Mouse (Mus musculus) midbrain, embryonic 15.5 days (tissue): ENCODE measurements around the gene Cyp39a1. TPM values are rescaled to one million over a fixed set of nuclear protein-coding genes. Genes with fewer than 3 reads are reported as not detected.

Experiments
- ATAC-seq: fragments of 200-750 bp; cut with Nextera tagmentation; replicated peaks from 2 replicates; pipeline ENCODE4 v1.8.0; 2017; ENCODE audit warnings: moderate TSS enrichment
- H3K27ac ChIP-seq: fragments of 300-500 bp; sonication (generic); 2 replicates; pipeline ENCODE4 v1.5.1; 2015; ENCODE audit warnings: mild to moderate bottlenecking, inconsistent platforms
- H3K27me3 ChIP-seq: fragments of 300-500 bp; sonication (generic); replicated peaks from 2 replicates; pipeline ENCODE4 v1.6.1; 2015; ENCODE audit warnings: inconsistent platforms
- H3K36me3 ChIP-seq: fragments of 300-500 bp; sonication (generic); replicated peaks from 2 replicates; pipeline ENCODE4 v1.6.1; 2015; ENCODE audit warnings: inconsistent platforms
- H3K4me1 ChIP-seq: fragments of 300-500 bp; sonication (generic); 2 replicates; pipeline ENCODE4 v1.6.1; 2015; ENCODE audit warnings: inconsistent platforms
- H3K4me2 ChIP-seq: fragments of 300-500 bp; sonication (generic); 2 replicates; pipeline ENCODE4 v1.6.1; 2015; ENCODE audit warnings: inconsistent platforms, mild to moderate bottlenecking, moderate library complexity
- H3K4me3 ChIP-seq: fragments of 300-500 bp; sonication (generic); 2 replicates; pipeline ENCODE4 v1.5.1; 2015; ENCODE audit warnings: mild to moderate bottlenecking, inconsistent platforms
- H3K9ac ChIP-seq: fragments of 300-500 bp; sonication (generic); 2 replicates; pipeline ENCODE4 v1.6.1; 2015; ENCODE audit warnings: mild to moderate bottlenecking, inconsistent platforms
- H3K9me3 ChIP-seq: fragments of 300-500 bp; sonication (generic); 2 replicates; pipeline ENCODE4 v1.6.1; 2016; ENCODE audit warnings: inconsistent platforms
- WGBS: fragments of 180-500 bp; shearing (Covaris S2); methylation state at CpG from one replicate; pipeline ENCODE4 v1.1.7; 2015; ENCODE audit warnings: mixed read lengths; 5-methylcytosine and 5-hydroxymethylcytosine counted together
- polyA plus RNA-seq: library from polyadenylated mRNA; unstranded; fragments of >200 nt; fragmentation: Nextera tagmentation; extraction: Ambion mirVana; gene quantifications from 2 replicates; pipeline ENCODE4 v1.2.1, GENCODE M21; 2015

Cyp39a1 gene
- polyA plus RNA-seq, 1 experiment from 2014 or later: 8.7 TPM

DNA sequence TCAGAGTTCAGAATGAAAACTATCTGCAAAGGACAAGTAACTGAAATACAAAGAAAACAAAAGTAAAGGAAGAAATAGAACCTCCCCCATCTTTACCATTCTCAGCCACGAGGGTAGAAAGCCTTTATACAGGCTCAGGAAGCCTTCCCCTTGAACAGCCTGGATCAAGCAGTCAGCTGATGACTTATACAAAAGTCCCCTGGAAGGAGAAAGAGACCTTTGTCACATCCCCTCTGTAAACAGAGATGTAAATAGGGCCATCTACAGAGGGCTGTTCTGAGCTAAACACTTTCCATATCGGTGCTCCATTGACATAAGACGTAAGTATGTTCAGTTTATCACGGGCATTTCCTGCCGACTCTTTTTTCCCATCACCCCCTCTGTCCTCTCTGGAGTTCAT, 20.3 kb upstream of the Cyp39a1 start:
- peaks cover 40% of the 10 kb centered on the region for H3K36me3 ChIP-seq
- H3K4me2 ChIP-seq: no peak overlapping the region
- H3K4me3 ChIP-seq: no peak overlapping the region
- no peaks in the 10 kb centered on the region for H3K27me3 ChIP-seq
- no peaks in the 10 kb centered on the region for H3K4me1 ChIP-seq
- no peak overlapping the region for H3K9ac ChIP-seq
- no peak overlapping the region for H3K27ac ChIP-seq
- no peak; the same call in 1 of the 2 replicates for ATAC-seq
- H3K9me3 ChIP-seq: no peaks in the 10 kb centered on the region
- 43% methylated on average over 5 of the region's 5 CpGs for WGBS

DNA sequence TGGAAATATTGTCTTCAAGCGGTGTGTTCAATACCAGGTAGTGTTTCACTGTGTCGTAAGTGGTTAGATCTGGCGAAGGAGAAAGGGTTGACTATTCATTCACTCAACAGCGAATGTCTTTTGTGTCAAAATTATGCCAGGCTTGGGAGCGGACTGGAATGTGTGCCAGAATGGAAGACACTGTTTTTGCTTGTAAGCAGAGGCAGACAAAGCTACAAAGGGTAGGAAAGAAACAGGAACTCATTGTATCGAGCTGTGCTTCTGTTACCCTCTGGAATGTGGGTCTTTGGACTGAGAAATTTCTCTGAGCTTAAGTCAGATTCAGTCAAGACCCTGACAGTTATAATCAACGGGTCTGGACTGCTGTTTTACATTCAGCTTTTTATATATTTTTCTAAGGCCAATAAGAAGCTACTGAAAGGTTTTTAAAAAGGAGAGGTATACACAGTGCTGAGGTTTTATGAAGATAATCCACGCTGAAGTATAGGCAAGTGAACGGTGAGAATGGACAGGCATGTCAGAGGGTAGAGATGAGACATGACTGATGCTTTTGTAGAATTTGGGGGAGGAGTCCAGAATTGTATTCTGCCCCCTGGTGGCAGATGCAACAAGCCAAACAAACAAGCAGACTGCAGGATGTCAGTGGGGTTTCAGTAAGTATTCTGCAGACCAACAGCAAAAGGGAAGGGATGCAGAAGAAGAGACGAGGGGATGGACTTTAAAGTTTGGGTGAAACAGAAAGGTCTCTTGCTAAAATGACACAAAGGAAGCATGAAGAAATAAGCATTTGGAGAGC, 17.4 kb upstream of the Cyp39a1 start:
- WGBS: 74% methylated on average over 10 of the region's 10 CpGs
- no peak overlapping the region for H3K9ac ChIP-seq
- H3K4me2 ChIP-seq: no peak overlapping the region
- no peak overlapping the region for H3K27ac ChIP-seq
- H3K36me3 ChIP-seq: peaks cover 37% of the 10 kb centered on the region
- no peaks in the 10 kb centered on the region for H3K4me1 ChIP-seq
- no peaks in the 10 kb centered on the region for H3K27me3 ChIP-seq
- ATAC-seq: no peak
- H3K9me3 ChIP-seq: no peaks in the 10 kb centered on the region
- no peak overlapping the region for H3K4me3 ChIP-seq

DNA sequence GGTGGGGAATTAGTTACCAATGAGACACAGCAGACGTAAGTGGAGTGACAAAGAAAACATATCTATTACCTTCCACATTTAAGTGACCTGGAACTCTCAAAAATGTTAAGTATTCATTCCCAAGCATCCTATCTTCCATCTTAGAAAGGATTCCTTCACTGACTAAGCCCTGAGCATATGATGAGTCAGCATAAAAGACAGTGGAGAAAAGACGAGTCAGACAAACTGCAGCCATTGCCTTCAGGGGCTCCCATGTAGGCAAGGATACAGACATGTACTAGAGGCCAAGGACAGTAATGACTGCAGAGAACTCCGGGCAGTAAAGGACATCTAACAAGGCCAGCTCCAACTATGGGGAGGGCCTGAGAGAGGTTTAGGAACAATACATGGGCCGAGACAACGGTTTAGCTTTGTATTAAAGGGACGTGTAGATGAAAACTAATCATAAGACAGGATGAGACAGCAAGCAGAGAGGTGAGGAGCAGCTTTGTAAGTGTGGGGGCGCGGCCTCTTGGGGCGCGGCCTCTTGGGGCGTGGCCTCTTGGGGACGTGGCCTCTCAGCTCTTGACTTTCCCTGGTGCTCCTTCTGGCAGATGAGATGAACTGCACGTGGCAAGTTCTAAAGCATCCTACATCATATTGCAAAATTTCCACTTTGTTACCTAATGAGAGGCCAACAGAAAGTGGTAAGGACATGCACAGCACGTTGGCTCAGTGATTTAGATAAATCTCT, 15.7 kb upstream of the Cyp39a1 start:
- ATAC-seq: no peak
- Histone ChIP-seq H3K27ac (no peak overlapping the region), H3K9ac (no peak overlapping the region), H3K9me3 (no peaks in the 10 kb centered on the region), H3K27me3 (no peaks in the 10 kb centered on the region), H3K4me1 (no peaks in the 10 kb centered on the region), H3K4me3 (no peak overlapping the region), H3K4me2 (no peak overlapping the region), H3K36me3 (peaks cover 28% of the 10 kb centered on the region)
- 76% methylated on average over 14 of the region's 14 CpGs for WGBS

DNA sequence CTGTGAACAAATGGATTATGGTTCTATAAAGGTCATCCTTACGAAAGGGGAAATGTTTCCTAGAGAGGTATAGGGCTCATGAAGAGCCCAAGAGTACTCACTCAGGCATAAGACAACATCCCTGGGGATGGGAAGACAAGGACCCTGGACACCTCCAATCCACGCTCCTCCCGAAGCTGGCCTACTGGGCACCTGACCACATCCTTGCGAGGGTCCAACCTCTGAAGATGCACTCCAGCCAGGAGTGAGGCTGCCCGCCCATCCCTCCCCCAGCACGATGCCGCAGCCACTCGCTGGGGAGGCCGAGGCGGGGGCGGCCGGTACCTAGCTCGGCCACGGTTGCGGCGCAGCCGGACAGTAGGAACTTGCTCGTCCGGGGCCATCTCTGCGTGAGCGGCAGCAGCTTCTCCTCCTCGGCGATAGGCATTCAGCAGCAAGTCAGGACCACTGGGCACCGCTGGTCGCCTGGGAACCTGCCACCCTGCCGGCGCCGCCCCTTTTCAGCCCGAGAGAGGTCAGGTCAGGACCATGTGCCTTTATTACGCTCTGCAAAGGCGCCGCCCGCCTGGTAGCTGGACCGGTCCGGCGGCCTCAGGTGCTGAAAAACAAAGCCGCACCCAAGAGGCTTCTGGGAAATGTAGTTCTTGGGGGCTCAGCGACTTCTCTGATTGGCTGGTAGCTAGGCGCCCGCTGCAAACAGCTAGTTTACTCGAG, 492 bp upstream of the Cyp39a1 start, which contains the start of gene Slc25a27:
TSS of gene Slc25a27 (minus strand) at position 639 of the 714 bp plus-strand sequence.
- under 1% methylated on average over 41 of the region's 41 CpGs for WGBS
- H3K9ac ChIP-seq: peak within 1 kb of the TSS; percentile 94
- peak within 1 kb of the TSS; percentile 82 for H3K4me3 ChIP-seq
- H3K4me2 ChIP-seq: peak within 1 kb of the TSS; percentile 71
- no peaks in the 10 kb centered on the region for H3K9me3 ChIP-seq
- peaks cover 22% of the 10 kb centered on the region for H3K4me1 ChIP-seq
- H3K36me3 ChIP-seq: 0 out of 2 replicates have a peak, but pooled peaks cover 6% of the 10 kb centered on the region
- no peaks in the 10 kb centered on the region for H3K27me3 ChIP-seq
- peak; percentile 95 for ATAC-seq
- H3K27ac ChIP-seq: peak within 1 kb of the TSS; percentile 80

DNA sequence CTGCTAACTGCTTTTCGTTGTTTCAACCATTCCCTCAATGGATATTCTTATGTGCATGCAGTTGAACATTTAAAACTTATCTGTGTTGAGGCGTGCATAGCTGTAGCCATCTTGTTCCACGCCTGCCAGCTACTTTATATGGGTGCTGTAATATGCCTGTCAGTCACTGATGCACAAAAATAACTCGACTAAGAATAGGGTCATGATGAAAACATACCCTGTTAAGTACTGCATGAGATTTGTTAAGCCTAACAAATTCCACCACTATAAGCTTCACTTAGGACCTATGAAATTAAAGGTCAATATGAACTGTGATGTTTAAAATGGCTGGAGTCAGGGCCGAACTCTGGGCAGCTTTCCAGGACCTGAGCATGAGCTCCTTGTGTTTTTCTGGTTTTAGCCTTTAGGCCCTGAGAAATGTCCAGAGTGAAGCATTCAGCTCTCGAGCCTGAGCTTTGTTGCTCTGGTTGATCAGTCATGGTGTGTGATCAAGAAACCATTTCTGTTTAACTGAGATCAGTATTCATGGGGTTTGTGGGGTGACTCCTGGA, 2.0 kb downstream of the Cyp39a1 start:
- ATAC-seq: no peak
- Histone ChIP-seq H3K4me1 (peaks cover 22% of the 10 kb centered on the region), H3K27ac (no peak overlapping the region), H3K4me2 (no peak overlapping the region), H3K36me3 (no peaks in the 10 kb centered on the region), H3K4me3 (no peak overlapping the region), H3K9me3 (no peaks in the 10 kb centered on the region), H3K9ac (no peak overlapping the region), H3K27me3 (no peaks in the 10 kb centered on the region)
- 66% methylated on average over 6 of the region's 6 CpGs for WGBS

DNA sequence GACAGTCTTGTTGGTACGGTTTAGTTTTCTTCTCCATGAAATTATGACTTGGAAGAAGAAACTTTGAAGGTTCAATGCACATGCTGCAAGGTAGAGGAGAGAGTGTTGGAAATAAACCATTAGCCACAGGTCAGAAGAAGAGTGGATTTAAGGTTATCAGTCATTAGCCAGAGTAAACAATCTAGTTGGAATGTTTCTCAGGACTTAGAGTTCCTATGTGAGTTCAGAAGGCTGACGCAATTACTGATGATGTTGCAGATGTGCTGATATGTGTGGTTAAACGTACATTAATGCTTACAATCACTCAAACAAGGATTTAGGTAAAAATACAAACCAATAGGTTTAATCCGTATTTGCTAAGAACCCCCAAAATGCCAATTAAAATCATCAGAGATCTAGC, 4.7 kb downstream of the Cyp39a1 start:
- Histone ChIP-seq H3K27me3 (no peaks in the 10 kb centered on the region), H3K27ac (no peak overlapping the region), H3K4me1 (peaks cover 6% of the 10 kb centered on the region), H3K9me3 (no peaks in the 10 kb centered on the region), H3K4me3 (no peak overlapping the region), H3K36me3 (no peaks in the 10 kb centered on the region), H3K9ac (no peak overlapping the region), H3K4me2 (no peak overlapping the region)
- ATAC-seq: no peak
- 95% methylated on average over 4 of the region's 4 CpGs for WGBS

DNA sequence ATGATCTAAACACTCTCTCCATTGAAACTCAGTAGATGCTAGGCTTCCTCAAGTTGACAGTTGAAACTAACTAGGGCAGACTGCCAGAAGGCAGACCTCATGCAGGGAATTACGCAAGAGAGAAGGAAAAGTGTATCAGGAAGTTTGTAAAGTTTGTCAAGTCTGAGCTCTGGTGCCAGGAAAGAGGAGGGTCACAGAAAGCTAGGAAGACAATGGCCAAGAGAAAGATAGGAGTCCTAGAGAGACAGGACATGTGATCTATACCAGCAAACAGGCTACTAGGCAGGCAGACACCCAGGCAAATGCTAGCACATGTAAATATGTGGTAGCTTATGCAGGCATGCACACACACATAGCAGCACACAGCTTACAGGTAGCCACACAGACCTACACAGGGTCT, 8.0 kb downstream of the Cyp39a1 start:
- no peaks in the 10 kb centered on the region for H3K4me1 ChIP-seq
- H3K4me3 ChIP-seq: no peak overlapping the region
- no peaks in the 10 kb centered on the region for H3K9me3 ChIP-seq
- H3K4me2 ChIP-seq: no peak overlapping the region
- WGBS: 76% methylated on average over 1 of the region's 1 CpGs
- no peaks in the 10 kb centered on the region for H3K27me3 ChIP-seq
- H3K9ac ChIP-seq: no peak overlapping the region
- H3K36me3 ChIP-seq: no peaks in the 10 kb centered on the region
- no peak for ATAC-seq
- H3K27ac ChIP-seq: no peak overlapping the region

DNA sequence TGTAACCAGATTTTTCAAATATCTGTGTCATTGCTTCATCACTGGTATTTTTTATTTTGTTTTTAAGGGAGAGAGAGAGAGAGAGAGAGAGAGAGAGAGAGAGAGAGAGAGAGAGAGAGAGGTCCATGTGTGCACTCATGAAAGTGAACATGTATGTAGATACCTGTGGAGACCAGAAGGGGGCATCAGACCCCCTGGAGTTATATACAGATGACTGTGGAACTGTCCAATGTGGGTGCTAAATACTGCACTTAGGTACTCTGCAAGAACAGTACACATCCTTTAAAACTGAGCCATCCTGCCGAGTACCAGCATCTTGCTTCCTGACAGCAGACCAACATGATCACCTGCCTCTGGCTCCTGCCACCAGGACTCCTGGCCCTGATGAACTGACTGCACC, 9.0 kb downstream of the Cyp39a1 start:
- Histone ChIP-seq H3K9me3 (no peaks in the 10 kb centered on the region), H3K4me2 (no peak overlapping the region), H3K27ac (no peak overlapping the region), H3K27me3 (no peaks in the 10 kb centered on the region), H3K9ac (no peak overlapping the region), H3K36me3 (no peaks in the 10 kb centered on the region), H3K4me1 (no peaks in the 10 kb centered on the region), H3K4me3 (no peak overlapping the region)
- no peak for ATAC-seq
- 91% methylated on average over 1 of the region's 1 CpGs for WGBS

DNA sequence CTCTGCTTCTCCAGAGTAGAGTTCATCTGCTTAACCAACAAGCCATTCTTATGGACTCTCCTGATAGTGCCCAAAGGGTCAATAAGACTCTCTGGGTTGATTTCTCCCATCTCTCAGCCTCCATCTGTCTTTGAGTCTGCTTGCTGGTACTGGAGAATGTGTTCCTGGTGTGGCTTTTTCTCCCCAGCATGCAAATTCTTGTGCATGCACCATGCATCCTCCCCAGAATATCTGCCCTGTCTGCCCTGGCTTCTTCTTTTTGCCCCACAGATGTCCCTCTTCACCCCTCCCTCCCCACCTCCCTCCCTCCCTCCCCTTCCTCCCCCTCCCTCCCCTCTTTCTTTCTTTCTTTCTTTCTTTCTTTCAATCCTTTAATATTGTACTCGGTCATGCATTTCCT, 10.1 kb downstream of the Cyp39a1 start:
- H3K27ac ChIP-seq: no peak overlapping the region
- ATAC-seq: no peak
- WGBS: 7% methylated on average over 1 of the region's 1 CpGs

DNA sequence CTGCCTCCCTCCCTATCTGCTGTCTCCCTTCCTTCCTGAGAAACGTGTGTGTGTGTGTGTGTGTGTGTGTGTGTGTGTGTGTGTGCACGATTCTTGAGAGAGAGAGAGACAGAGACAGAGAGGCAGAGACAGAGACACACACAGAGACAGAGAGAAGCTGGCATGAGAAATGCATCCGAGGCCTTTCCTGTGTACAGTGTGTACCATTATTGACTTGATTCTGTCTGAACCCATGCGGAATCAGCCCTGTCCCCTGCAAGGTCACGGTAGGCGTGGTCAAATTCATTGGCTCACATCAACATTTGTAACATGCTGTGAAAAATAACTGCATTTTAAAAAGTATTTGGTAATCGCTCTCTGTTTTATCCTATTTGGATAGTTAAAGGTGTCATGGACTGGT, 16.9 kb downstream of the Cyp39a1 start:
- H3K4me1 ChIP-seq: no peaks in the 10 kb centered on the region
- H3K27ac ChIP-seq: no peak overlapping the region
- no peak overlapping the region for H3K4me3 ChIP-seq
- ATAC-seq: no peak
- whole genome bisulfite sequencing: 87% methylated on average over 7 of the region's 7 CpGs
- no peaks in the 10 kb centered on the region for H3K36me3 ChIP-seq
- no peak overlapping the region for H3K9ac ChIP-seq
- H3K27me3 ChIP-seq: no peaks in the 10 kb centered on the region
- H3K9me3 ChIP-seq: no peaks in the 10 kb centered on the region
- no peak overlapping the region for H3K4me2 ChIP-seq

More for the DNA sequence above, 10.1 kb downstream of the Cyp39a1 start:
- H3K4me3 ChIP-seq: no peak overlapping the region
- no peak overlapping the region for H3K9ac ChIP-seq
- H3K36me3 ChIP-seq: no peaks in the 10 kb centered on the region
- no peaks in the 10 kb centered on the region for H3K4me1 ChIP-seq
- H3K27me3 ChIP-seq: no peaks in the 10 kb centered on the region
- H3K9me3 ChIP-seq: no peaks in the 10 kb centered on the region
- H3K4me2 ChIP-seq: no peak overlapping the region

DNA sequence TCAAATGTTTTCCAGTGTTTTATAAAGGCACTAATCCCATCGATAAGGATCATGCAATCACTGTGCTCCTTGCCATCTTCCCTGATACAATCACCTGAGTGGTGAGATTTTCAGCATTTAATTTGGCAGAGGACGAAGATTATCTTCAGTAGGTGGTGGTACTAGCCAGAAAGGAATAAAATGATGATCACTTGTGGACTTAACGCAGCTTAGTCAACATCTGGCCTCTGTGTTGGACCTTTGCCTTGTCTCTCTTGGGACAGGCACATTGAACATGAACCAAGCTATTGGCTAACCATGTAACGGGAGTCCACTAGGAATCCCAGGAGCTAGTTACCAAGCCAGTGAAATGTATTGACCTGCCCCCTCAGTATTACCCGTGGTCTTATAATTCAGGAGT, 17.4 kb downstream of the Cyp39a1 start:
- Histone ChIP-seq H3K36me3 (no peaks in the 10 kb centered on the region), H3K4me2 (no peak overlapping the region), H3K9ac (no peak overlapping the region), H3K4me1 (no peaks in the 10 kb centered on the region), H3K4me3 (no peak overlapping the region), H3K27me3 (no peaks in the 10 kb centered on the region), H3K27ac (no peak overlapping the region), H3K9me3 (no peaks in the 10 kb centered on the region)
- no peak for ATAC-seq
- WGBS: 91% methylated on average over 5 of the region's 5 CpGs

DNA sequence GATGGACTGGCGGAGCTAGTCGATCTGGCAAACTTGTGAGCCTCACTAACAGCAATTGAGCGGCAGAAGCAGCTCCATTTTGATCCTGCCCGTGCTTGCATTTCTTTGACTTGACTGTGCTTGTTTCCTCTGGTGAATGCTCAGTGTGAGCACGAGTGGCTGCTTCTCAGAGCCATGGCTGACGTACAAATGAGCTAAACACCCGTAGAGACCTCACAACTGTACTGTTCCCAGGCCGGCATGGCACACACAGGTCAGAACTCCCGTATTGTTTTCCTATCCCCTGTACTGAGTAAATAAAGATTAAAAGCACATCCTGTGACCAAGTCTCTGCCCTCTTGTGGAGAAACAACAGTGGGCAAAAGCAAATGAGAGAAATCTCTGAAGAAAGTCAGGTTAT, 22.4 kb downstream of the Cyp39a1 start:
- H3K9me3 ChIP-seq: no peaks in the 10 kb centered on the region
- 85% methylated on average over 9 of the region's 9 CpGs for WGBS
- H3K27me3 ChIP-seq: no peaks in the 10 kb centered on the region
- no peak overlapping the region for H3K4me3 ChIP-seq
- ATAC-seq: no peak
- no peak overlapping the region for H3K9ac ChIP-seq
- no peaks in the 10 kb centered on the region for H3K36me3 ChIP-seq
- no peak overlapping the region for H3K4me2 ChIP-seq
- no peak overlapping the region for H3K27ac ChIP-seq
- no peaks in the 10 kb centered on the region for H3K4me1 ChIP-seq
